Mouse (Mus musculus) C2C12 (cell line): ENCODE results near the gene Umad1.

Source experiments
- CTCF ChIP-seq: IDR thresholded peaks from one replicate; pipeline ENCODE4 v1.5.1; 2011; ENCODE audit not compliant: control insufficient read depth, insufficient read depth, insufficient read length
- FOSL1 ChIP-seq: IDR thresholded peaks from one replicate; pipeline ENCODE4 v1.8.0; 2011; ENCODE audit warnings: mild to moderate bottlenecking, low read length; ENCODE audit not compliant: poor library complexity, insufficient read depth, severe bottlenecking

DNA sequence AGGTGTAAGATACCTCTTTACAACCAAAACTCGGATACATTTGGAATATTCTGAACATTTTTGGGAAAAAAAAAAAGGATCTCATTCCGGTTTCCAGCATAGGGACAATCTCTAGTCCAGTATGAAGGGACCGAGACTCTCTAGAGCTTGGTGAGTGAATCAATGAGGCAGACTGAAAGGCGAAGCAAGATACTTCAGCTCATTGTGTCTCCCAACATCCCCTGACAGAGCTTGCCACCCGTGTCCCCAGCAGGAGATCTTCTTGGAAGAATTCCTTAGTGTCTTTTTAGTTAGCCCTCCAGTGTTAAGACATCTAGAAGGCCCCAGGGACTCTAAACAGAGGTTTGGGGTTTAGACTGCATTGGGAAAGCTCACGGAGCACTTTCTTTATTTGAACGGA, 230.2 kb downstream of the Umad1 start:
- TF ChIP-seq CTCF (no peak), FOSL1 (no peak)
